Mouse (Mus musculus) kidney, embryonic 15.5 days (tissue): ENCODE measurements around the gene Man1a. TPM values are rescaled to one million over a fixed set of nuclear protein-coding genes. Genes with fewer than 3 reads are reported as not detected.
A peak's percentile ranks its signal among the peaks of the same experiment; 100 is the strongest.

Experiments used
- ATAC-seq: fragments of 200-750 bp; cut with Nextera tagmentation; replicated peaks from 2 replicates; pipeline ENCODE4 v1.8.0; 2017; ENCODE audit warnings: moderate TSS enrichment; ENCODE audit not compliant: low FRiP score
- H3K27ac ChIP-seq: fragments of 300-500 bp; sonication (generic); 2 replicates; pipeline ENCODE4 v1.5.1; 2015; ENCODE audit warnings: mild to moderate bottlenecking, inconsistent platforms
- H3K27me3 ChIP-seq: fragments of 300-500 bp; sonication (generic); 2 replicates; pipeline ENCODE4 v1.6.1; 2015; ENCODE audit warnings: inconsistent platforms
- H3K36me3 ChIP-seq: fragments of 300-500 bp; sonication (generic); 2 replicates; pipeline ENCODE4 v1.6.1; 2015; ENCODE audit warnings: inconsistent platforms
- H3K4me1 ChIP-seq: fragments of 300-500 bp; sonication (generic); 2 replicates; pipeline ENCODE4 v1.6.1; 2015; ENCODE audit warnings: inconsistent platforms
- H3K4me2 ChIP-seq: fragments of 300-500 bp; sonication (generic); 2 replicates; pipeline ENCODE4 v1.6.1; 2015; ENCODE audit warnings: moderate library complexity, mild to moderate bottlenecking, inconsistent platforms
- H3K4me3 ChIP-seq: fragments of 300-500 bp; sonication (generic); replicated peaks from 2 replicates; pipeline ENCODE4 v1.5.1; 2015; ENCODE audit warnings: mild to moderate bottlenecking, inconsistent platforms
- H3K9ac ChIP-seq: fragments of 300-500 bp; sonication (generic); 2 replicates; pipeline ENCODE4 v1.6.1; 2015; ENCODE audit warnings: mild to moderate bottlenecking, inconsistent platforms
- H3K9me3 ChIP-seq: fragments of 300-500 bp; sonication (generic); replicated peaks from 2 replicates; pipeline ENCODE4 v1.6.1; 2016; ENCODE audit warnings: inconsistent platforms
- WGBS: fragments of 180-500 bp; shearing (Covaris S2); methylation state at CpG from one replicate; pipeline ENCODE4 v1.1.7; 2015; ENCODE audit warnings: mixed read lengths; 5-methylcytosine and 5-hydroxymethylcytosine counted together
- polyA plus RNA-seq: library from polyadenylated mRNA; unstranded; fragments of >200 nt; fragmentation: Nextera tagmentation; extraction: Ambion mirVana; gene quantifications from 2 replicates; pipeline ENCODE4 v1.2.1, GENCODE M21; 2015

Man1a gene
- polyA plus RNA-seq, 1 experiment from 2014 or later = 8.4 TPM

DNA sequence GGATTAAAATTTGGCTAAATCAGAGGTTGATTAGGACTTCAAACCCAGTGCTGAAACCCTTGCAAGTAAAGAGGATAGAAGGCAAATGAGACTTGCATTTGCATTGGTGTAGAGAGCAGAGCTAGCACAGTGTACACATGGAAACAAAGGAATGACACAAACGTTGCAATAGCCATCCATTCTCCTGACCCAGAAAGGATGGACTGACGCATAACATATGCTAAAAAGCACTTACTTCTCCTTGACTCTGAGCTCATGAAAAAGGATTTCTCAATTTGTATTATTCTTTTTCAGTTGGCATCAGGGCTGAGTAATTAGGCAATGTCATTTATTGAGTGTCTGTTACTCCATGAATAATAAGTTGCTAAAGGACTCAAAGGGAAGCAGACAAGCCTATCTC lies 41.6 kb downstream of the Man1a start:
- H3K9me3 ChIP-seq = no peaks in the 10 kb centered on the region
- peaks cover 4% of the 10 kb centered on the region; the same call in 1 of the 2 replicates for H3K36me3 ChIP-seq
- H3K4me2 ChIP-seq = no peak overlapping the region
- H3K4me1 ChIP-seq = no peaks in the 10 kb centered on the region
- WGBS = 82% methylated on average over 2 of the region's 2 CpGs
- no peak overlapping the region for H3K27ac ChIP-seq
- no peak overlapping the region for H3K9ac ChIP-seq
- no peak overlapping the region for H3K4me3 ChIP-seq
- H3K27me3 ChIP-seq = no peaks in the 10 kb centered on the region
- ATAC-seq = no peak

DNA sequence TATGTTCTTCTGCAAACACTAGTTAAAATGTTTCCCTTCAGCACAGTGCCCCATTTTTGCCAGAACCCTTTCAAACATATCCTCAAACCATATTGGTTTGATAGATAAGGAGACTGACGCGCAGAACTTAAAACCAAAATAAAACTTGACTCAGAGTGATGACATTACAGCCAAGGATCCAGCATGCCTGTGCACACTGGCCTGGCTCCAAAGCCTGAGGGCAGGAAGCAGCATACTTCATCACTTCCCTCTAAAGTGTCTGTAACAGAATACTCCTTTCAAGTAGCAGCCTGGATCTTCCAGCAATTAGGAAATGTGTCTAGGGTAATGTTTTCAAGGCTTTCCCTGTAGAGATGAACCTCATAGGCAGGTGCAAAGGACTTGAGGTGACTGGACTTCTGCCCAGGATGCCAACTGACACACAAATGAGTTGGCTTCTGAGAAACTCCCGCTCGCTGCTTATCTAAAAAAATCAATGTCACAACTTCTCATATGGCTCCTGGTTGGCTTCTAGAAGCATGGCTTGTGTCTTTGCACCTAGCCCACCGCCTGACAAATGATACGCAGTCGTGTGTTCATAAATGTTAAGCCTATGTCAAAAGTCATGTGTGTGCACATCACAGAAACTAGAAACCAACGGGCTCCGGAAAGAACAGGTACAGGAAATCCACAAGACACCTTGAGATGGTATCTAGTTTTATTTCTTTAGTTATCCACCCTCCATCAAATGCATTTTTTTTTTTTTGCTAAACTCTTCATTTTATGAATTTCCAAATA lies 43.9 kb downstream of the Man1a start:
- no peak overlapping the region for H3K27ac ChIP-seq
- no peak overlapping the region for H3K4me2 ChIP-seq
- H3K36me3 ChIP-seq = peaks cover 19% of the 10 kb centered on the region; the same call in 1 of the 2 replicates
- no peak overlapping the region for H3K9ac ChIP-seq
- no peak for ATAC-seq
- H3K9me3 ChIP-seq = no peaks in the 10 kb centered on the region
- 84% methylated on average over 9 of the region's 9 CpGs for WGBS
- no peaks in the 10 kb centered on the region for H3K4me1 ChIP-seq
- H3K4me3 ChIP-seq = no peak overlapping the region
- H3K27me3 ChIP-seq = no peaks in the 10 kb centered on the region

DNA sequence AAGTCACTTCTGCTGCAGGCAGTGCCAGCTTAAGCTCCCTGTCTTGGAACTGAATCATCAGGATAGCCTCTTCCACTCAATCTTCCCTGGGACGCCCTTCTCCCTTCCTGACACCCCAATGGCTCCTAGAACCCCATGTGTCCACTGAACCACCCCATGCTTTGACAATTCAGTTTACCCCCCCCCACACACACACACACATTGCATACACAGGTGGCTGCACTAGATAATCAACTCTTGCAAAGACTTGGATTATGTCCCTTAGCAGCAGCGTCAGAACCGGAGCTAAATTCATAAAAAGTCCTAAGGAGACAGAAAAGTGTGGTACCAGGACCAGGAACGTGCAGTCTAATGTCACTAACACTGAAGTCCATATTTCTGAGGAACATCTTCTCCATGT lies 47.5 kb downstream of the Man1a start:
- no peak overlapping the region for H3K27ac ChIP-seq
- H3K4me1 ChIP-seq = no peaks in the 10 kb centered on the region
- ATAC-seq = no peak
- H3K4me3 ChIP-seq = no peak overlapping the region
- no peak overlapping the region for H3K9ac ChIP-seq
- no peaks in the 10 kb centered on the region for H3K27me3 ChIP-seq
- no peak overlapping the region for H3K4me2 ChIP-seq
- peaks cover 19% of the 10 kb centered on the region; the same call in 1 of the 2 replicates for H3K36me3 ChIP-seq
- no peaks in the 10 kb centered on the region for H3K9me3 ChIP-seq
- 96% methylated on average over 4 of the region's 4 CpGs for WGBS

DNA sequence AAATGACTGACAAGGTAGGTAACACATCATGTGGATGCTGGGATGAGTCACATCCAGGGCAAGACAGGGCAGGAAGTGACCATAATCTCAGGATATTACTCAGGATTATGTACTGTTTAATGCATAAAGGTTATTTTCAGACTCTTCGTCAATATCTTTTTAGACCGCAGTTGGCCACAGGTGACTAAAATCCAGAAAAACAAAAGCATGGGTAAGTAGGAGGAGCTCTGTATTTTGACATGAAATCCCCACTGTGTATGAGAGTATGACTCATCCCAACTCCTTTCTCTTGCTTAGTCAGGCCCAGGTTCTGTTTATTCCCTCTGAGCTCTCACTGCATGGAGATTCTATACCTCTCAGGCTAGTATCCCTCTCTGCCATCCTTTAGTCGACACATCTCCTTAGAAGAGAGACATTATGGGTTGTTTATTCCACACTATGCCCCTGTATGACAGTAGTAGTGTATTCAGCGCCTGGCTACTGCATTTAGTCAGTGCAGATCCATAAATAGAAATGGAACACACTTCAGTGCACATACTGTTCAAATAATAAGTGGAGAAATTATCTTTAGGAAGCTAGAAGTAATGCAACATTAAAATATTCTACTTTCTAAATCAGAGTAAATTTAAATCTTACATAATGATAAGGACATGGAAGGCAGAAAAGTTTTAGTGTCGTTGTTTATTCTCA lies 49.5 kb downstream of the Man1a start:
- Histone ChIP-seq H3K4me2 (no peak overlapping the region), H3K4me1 (no peaks in the 10 kb centered on the region), H3K4me3 (no peak overlapping the region), H3K36me3 (peaks cover 19% of the 10 kb centered on the region; the same call in 1 of the 2 replicates), H3K27me3 (no peaks in the 10 kb centered on the region), H3K9ac (no peak overlapping the region), H3K9me3 (no peaks in the 10 kb centered on the region), H3K27ac (no peak overlapping the region)
- 88% methylated on average over 5 of the region's 5 CpGs for WGBS
- no peak for ATAC-seq

DNA sequence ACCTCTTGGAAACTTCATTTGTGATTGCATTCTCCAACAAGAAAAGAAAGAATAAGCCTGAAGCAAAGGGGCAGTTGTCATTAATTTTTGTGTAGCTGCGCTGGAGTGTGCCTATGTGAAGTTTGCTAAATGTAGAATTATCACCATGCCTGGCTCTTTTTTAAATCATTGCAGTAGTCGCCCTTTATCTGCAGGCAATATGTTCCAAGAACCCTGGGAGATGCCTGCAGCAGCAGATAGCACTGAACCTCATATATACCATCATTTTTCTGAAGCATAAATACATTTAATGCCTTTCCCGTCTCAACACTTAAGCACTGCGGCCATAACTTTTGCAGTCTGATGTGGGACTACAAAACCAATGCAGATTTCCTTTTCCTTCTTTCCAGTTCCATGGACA lies 50.3 kb downstream of the Man1a start:
- no peaks in the 10 kb centered on the region for H3K27me3 ChIP-seq
- H3K4me2 ChIP-seq = no peak overlapping the region
- no peak overlapping the region for H3K27ac ChIP-seq
- no peaks in the 10 kb centered on the region for H3K4me1 ChIP-seq
- no peak for ATAC-seq
- H3K36me3 ChIP-seq = peaks cover 19% of the 10 kb centered on the region; the same call in 1 of the 2 replicates
- H3K9ac ChIP-seq = no peak overlapping the region
- no peak overlapping the region for H3K4me3 ChIP-seq
- 89% methylated on average over 4 of the region's 4 CpGs for WGBS
- no peaks in the 10 kb centered on the region for H3K9me3 ChIP-seq

DNA sequence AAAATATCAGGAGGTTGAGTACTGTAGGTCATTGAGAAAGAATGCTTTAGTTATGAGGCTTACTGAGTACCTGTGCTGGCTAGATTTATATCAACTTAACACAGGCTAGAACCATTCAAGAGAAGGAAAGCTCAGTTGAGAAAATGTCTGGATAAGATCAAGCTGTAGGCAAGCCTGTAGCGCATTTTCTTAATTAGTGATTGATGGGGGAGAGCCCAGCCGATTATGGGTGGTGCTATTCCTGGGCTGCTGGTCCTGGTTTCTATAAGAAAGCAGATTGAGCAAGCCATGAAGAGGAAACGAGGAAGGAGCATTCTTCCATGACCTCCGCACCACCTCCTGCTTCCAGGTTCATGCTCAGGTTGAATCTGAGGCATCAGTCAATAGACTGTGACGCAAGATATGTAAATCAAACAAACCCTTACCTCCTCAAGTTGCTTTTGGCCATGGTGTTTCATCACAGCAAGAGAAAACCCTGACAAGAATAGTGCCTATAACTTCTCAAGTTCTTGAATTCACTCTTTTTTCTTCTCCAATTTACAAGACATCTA lies 58.4 kb downstream of the Man1a start:
- Histone ChIP-seq H3K27me3 (no peaks in the 10 kb centered on the region), H3K36me3 (no peaks in the 10 kb centered on the region), H3K27ac (no peak overlapping the region), H3K4me2 (no peak overlapping the region), H3K4me1 (peaks cover 9% of the 10 kb centered on the region), H3K4me3 (no peak overlapping the region), H3K9ac (no peak overlapping the region), H3K9me3 (no peaks in the 10 kb centered on the region)
- WGBS = 56% methylated on average over 5 of the region's 5 CpGs
- ATAC-seq = peak; percentile 74

DNA sequence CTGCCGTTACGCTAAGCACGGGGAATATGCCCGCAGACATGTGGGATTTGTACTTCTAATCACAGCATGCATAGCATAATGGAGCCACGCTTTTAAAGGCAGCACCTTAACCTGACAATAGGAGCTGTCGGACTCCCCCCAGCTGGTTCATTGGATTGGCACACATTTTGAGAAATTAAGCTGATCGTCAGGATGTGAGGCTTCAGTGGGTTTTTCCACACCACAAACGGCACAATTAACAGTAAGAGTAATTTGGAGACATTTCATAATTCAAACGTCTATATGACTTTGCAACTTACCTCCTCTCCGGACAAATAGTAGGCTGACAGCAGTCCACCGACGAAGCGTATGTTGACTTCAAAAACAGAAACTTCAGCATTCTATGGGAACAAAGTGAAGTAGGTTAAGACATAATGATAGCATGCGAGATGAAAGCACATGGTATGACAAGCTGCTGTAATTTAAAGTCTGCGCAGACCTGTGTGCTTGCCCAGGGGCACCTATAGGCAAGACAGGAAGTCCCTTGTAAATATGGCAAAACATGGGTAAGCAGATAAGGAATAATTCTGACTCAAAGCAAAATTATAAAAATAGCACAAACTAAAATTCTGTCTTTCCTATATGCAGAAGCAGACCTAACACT lies 62.2 kb downstream of the Man1a start:
- H3K4me2 ChIP-seq = no peak overlapping the region
- H3K27ac ChIP-seq = no peak overlapping the region
- WGBS = 83% methylated on average over 15 of the region's 15 CpGs
- no peaks in the 10 kb centered on the region for H3K27me3 ChIP-seq
- H3K4me1 ChIP-seq = peaks cover 5% of the 10 kb centered on the region; the same call in 1 of the 2 replicates
- H3K36me3 ChIP-seq = no peaks in the 10 kb centered on the region
- ATAC-seq = no peak
- no peak overlapping the region for H3K9ac ChIP-seq
- no peaks in the 10 kb centered on the region for H3K9me3 ChIP-seq
- H3K4me3 ChIP-seq = no peak overlapping the region

DNA sequence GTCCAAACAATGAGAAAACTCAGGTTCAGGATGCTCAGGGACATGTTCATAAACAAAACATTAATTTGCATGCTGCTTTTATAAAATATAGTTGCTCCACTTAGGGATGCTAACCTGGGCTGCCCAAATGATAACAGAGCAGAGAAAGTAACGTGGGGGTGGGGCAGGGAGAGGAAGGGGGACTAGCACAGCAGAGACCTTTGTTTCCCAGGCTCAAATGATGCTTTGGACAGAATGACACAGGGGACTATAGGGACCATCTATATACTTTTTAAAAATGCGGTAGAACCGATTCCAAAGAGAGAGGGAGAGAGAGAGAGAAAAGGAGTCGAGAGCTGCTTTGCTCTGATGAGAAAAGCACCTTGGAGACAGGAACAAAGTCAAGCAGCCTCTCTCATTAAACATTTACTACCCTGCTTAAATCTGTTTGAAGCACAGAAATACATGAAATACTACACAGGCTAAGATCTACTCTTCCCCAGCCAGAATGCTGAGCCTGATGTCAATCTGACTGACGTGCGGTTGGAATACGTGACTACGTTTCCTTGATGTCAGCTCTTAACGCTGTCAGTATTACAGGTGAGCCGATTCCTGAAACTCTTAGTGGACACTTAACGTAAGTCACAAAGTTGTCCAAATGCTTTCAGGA lies 63.1 kb downstream of the Man1a start:
- Histone ChIP-seq H3K36me3 (no peaks in the 10 kb centered on the region), H3K9me3 (no peaks in the 10 kb centered on the region), H3K27ac (no peak overlapping the region), H3K27me3 (no peaks in the 10 kb centered on the region), H3K9ac (no peak overlapping the region), H3K4me2 (no peak overlapping the region), H3K4me3 (no peak overlapping the region), H3K4me1 (0 out of 2 replicates have a peak, but pooled peaks cover under 1% of the 10 kb centered on the region)
- WGBS = 83% methylated on average over 11 of the region's 11 CpGs
- no peak for ATAC-seq

DNA sequence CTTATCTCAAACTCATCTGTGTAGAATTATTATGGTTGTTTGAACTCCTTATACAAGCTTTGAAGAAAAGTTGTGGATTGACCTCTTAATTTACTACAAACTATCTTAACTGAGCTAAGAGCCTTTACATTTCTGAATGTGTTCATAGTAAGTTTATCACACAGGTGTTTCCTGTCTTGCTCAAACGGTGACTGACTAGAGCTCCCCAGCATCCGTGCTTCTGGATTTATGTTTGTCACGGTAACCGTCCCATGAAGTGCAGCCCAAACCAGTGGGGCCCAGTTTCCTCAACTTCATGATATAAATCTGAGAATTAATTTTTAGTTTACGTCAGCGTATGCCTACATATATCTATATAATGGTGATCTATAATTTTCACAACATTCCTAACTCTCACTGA lies 67.3 kb downstream of the Man1a start:
- H3K4me3 ChIP-seq = no peak overlapping the region
- H3K4me1 ChIP-seq = no peaks in the 10 kb centered on the region
- H3K27ac ChIP-seq = no peak overlapping the region
- peaks cover 4% of the 10 kb centered on the region; the same call in 1 of the 2 replicates for H3K36me3 ChIP-seq
- no peak overlapping the region for H3K4me2 ChIP-seq
- H3K9me3 ChIP-seq = no peaks in the 10 kb centered on the region
- 52% methylated on average over 6 of the region's 6 CpGs for WGBS
- H3K9ac ChIP-seq = no peak overlapping the region
- no peak for ATAC-seq
- no peaks in the 10 kb centered on the region for H3K27me3 ChIP-seq

DNA sequence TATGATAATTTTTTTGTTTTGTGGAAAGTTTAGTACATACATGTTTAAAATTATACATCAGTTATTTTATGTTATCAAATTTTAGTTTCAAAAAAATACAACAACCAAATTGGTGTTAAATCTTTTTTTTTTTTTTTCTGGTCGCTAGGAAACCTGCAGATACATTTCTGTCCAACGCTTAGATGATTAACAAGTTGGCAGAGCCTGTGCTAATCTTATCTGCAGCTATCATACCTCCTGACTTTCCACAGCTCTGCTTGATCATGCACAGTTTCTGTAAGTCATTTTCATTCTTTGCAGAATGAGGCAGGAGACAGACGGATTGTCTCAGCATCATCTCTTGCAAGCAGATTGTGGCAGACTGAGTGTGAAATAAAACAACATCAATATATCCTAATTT lies 69.5 kb downstream of the Man1a start:
- no peak overlapping the region for H3K4me2 ChIP-seq
- H3K36me3 ChIP-seq = peaks cover 4% of the 10 kb centered on the region; the same call in 1 of the 2 replicates
- no peak overlapping the region for H3K4me3 ChIP-seq
- H3K27me3 ChIP-seq = no peaks in the 10 kb centered on the region
- H3K4me1 ChIP-seq = no peaks in the 10 kb centered on the region
- ATAC-seq = no peak
- 79% methylated on average over 3 of the region's 3 CpGs for WGBS
- H3K9ac ChIP-seq = no peak overlapping the region
- H3K27ac ChIP-seq = no peak overlapping the region
- H3K9me3 ChIP-seq = no peaks in the 10 kb centered on the region

DNA sequence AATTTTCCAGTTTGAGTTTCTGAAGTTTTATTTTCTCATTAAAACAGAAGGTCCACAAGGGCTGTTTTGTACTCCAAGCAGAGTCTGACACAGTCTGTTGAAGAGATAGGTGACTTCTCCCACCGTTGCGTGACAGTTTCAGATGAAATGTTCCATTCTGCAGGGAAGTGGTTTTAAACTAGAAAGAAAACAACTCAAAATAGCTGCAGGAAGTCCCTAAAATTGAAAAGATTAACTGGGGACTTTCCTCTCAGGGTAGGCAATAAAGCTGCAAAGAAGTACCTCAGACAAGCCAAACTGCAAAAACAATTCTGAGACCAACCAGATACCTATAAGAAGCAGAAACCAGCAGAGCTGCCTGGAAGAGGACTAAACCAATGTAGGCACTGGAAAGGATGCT lies 70.6 kb downstream of the Man1a start:
- Histone ChIP-seq H3K9me3 (no peaks in the 10 kb centered on the region), H3K27me3 (no peaks in the 10 kb centered on the region), H3K4me2 (no peak overlapping the region), H3K4me3 (no peak overlapping the region), H3K36me3 (peaks cover 4% of the 10 kb centered on the region; the same call in 1 of the 2 replicates), H3K27ac (no peak overlapping the region), H3K9ac (no peak overlapping the region), H3K4me1 (no peaks in the 10 kb centered on the region)
- ATAC-seq = no peak
- 85% methylated on average over 2 of the region's 2 CpGs for whole genome bisulfite sequencing
